Mouse (Mus musculus): ENCODE measurements at regions not wholly inside any gene's neighbourhood (a gene's known extent, or its start where the extent isn't known, plus 50 kb on each side); places are given as distances from the start of the nearest gene placed in this dataset.

DNA sequence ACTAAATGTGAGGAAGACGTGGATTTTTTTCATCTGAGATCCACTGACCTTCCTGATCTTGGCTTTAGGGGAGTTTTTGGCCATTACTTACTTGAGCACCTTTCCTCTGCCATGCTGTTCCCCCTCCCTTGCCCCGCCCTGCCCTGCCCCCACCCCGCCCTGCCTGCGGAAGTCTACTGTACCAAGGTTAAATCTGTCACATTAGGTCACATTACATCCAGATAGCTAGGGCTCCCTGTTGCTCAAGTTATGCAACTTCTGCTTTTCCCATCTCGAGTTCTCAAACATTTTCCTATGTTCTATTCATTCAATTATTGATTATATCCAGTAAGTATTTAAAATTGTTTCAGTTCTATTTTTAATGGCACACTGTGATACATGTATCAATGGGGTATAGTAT lies 144.7 kb upstream of the Cnot2 start:
- no peak for DNase-seq (ENCODE audit: low read depth, low spot score)

DNA sequence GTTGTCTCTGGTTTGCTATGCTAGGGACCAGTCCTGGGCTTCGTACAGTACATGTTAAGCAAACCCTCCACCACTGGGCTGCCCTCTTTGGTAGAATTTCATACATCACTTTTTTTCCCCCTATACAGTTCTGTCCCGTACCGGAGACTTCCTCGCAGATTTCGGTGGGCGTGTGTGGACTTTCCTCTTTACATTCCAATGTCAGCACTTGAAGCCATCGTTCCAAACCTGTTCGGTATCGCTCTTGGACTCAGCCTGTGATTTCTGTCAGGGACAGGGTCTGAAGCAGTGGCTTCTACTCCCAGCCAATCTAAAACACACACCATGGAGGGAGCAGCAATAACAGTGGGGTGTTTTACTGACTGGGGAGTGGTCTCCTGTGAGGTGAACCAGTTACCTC lies 140.7 kb upstream of the Cnot2 start:
- DNase-seq (ENCODE audit: low read depth, low spot score), result no peak

DNA sequence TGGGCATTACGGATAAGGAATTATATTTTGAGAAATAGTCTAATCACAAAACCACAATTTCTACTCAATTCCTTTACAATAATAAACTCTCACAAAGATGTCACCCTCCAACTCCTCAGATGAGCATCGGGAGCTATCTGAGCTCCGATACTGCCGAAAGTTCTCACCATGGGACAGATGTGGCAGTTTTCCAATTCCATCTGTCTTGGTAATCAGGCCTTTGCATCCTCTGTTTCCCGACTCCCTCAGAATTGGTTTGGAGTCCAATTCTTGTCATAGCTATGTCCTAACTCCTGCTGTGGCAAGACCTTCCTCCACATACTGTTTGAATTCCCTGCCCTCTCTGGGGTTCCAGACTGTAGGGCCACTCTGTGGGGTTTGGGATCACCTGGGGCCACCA lies 138.3 kb upstream of the Cnot2 start:
- no peak for DNase-seq (ENCODE audit: low read depth, low spot score)

DNA sequence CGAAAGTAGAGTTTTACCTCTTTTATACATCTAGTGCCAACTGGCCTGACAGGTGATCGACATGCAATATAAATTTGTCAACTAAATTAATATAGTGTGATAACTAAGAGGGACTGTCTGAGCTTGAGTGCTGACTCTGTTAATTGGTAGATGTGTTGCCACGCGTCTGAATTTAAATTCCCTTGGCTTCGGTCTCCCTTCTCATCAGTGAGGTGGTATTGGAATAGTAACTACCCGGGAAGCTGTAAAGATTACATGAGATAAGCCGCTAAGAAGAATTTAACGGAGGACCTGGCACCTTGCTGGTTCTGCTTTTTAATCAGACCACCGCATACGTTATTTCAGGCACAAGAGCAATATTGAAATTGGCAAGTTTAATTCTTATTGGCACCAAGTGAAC lies 136.7 kb upstream of the Cnot2 start:
- no peak for DNase-seq (ENCODE audit: low read depth, low spot score)

DNA sequence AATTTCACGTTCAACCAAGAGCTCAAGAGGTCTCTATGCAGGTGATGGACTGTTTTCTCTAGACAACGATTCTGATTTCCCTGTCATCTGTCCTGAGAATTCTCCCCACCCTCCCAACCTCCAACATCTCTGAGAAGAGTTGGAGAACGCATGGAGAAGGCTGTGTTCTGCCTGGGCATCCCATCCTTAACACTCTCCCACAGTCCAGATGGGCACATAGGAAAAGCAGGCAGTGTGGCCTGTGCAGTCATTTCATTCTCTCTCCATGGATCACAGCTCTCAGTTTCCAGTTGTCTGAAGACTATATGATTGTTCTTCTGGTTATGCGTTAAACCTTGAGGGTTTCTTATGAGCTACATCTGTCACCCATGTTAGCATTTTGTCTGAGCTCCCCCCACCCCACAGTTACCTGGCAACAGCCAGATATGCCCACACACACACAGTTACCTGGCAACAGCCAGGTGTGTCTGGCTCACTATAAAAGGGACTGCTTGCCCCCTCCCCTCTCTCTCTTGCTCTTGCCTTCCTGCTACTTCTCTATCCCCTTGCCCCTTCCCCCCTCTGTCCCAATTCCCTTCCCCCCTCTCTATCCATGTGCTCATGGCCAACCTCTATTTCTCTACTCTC lies 135.8 kb upstream of the Cnot2 start:
- DNase-seq (ENCODE audit: low read depth, low spot score), result no peak

DNA sequence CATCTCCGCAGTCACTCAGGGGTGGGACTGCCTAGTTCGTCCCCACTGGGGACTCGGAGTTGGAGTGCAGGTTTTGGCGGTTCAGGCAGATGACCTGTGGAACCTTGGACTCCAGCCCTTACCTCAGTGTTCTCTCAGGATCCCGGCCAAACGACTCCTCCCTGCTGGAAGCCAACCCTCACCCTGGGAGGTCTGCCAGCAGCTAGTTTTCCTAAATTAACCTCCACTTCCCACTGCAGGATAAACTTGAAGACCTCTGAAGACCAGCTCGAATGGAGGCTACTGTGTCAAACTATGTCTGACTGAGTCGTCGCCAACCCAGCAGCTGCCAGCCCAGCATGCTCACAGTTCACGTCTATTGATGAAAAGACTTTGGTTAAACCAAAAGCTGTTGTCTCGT lies 132.1 kb upstream of the Cnot2 start:
- DNase-seq (ENCODE audit: low read depth, low spot score), result no peak

DNA sequence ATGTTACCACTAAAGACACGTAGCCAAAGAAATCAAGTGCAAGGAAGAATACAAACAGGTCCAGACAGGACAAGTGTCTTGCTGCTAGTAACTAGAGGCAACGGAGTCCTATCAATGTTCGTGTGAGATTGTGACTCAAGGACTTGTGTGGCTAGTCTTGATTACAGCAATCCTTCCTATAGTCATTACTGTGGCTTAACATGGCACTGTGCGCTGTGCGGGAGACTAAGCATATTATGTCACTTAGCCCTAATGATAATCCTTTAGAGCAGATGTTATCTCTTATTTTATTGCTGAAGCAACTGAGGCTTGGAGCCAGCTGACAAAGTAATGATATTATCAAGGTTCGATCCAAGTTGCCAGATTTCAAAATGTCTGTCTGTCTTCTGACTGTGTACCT lies 125.7 kb upstream of the Cnot2 start:
- no peak for DNase-seq (ENCODE audit: low read depth, low spot score)

DNA sequence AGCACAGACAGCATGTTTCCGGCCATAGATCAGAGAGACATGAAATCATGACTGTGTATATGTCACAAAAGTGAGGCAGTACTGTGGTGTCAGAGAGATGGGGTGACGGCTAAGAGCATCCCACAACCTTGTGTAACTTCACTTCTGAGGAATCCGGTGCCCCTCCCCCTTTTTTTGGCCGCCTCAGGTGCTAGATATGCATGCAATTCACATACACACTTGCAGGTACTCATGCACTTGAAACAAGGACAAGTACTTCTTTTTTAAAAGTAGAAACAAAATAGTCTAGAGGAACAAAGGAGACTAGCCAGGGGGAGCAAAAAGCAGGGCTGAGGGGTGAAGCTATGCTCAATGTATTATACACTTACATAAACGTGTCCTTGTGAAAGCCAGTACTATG lies 120.0 kb upstream of the Cnot2 start:
- no peak for DNase-seq (ENCODE audit: low read depth, low spot score)

DNA sequence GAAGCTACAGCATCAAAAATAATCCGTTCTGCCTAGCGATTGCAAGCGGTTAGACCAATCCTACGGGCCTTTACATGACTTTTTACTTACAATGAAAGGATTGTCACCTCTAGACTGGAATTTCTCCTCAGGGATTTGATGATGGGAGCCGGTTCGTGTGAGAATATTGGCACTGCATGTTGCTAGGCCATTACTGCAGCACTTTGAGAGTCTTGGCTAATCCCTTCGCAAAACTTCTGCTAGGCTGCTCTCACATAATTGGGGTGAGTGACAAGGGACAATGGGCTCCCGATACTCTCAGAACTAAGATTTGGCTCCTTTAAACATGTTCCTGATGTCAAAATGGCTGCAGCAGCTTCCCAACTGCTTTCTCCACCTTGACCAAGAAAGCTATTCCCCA lies 118.4 kb upstream of the Cnot2 start:
- no peak for DNase-seq (ENCODE audit: low read depth, low spot score)

DNA sequence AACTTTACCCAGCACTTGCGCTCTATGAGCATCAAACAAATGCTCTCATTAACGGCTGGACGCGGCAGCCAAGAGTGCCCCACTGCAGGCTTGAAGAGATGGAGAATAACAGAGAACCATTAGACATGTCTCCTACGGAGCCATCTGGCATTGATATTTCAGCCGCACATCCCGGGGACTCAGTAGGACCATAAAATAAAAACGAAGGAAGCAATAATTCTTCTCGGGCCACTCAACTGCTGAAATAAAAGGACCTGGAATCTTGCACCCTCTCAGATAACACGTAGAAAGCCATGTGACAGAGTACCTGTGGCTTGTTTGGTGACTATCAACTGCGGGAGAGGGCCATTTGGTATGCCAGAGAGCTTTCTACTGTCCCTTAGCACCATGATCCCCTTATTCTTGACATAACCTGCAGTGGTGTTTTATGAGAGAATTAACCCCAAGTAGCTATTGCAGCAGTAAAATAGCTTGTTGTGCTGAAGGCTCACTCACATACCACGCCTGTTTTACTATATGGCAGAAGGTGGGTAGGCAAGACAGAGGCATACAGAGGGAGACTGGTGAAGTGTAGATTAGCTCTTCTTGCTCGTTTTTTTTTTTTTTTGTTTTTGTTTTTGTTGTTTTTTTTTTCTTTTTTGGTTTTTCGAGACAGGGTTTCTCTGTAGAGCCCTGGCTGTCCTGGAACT lies 116.5 kb upstream of the Cnot2 start:
- peak; percentile 72 for DNase-seq (ENCODE audit: low read depth, low spot score)

DNA sequence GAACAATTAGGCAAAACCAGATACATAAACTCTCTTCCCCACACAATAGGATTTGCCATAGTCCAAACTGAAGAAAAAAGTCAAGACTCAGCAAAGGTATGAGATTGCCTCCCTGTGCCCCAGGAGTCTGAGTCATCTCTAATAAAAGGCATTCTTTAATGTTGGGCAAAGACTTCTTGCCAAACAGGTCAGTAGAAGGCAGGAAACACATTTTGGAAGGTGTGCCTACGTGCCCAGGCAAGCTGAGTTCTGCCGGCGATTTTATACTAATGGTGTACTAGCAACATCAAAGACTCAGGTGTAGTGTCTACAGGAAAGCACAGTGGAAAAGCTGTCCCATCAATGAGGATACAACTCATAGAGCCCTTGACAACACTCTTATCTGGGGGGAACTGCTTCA lies 112.5 kb upstream of the Cnot2 start:
- no peak for DNase-seq (ENCODE audit: low read depth, low spot score)

DNA sequence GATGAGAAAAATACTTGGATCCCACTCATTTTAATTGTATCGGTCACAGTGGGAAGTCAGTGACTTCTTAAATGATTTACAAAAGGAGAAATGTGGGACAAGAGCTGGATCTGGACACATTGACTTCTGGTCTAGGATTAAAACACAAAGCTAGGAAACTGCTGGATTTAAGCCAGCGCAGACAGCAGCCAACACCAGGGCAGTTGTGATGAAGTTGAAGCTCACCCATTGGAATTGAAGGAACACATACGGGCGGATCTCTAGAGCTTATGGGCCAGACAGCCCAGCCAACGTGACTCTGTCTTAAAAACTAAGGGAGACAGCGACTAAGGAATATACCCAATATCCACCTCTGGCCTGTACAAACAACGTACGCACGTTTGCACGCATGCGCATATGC lies 105.4 kb upstream of the Cnot2 start:
- DNase-seq (ENCODE audit: low read depth, low spot score), result no peak

DNA sequence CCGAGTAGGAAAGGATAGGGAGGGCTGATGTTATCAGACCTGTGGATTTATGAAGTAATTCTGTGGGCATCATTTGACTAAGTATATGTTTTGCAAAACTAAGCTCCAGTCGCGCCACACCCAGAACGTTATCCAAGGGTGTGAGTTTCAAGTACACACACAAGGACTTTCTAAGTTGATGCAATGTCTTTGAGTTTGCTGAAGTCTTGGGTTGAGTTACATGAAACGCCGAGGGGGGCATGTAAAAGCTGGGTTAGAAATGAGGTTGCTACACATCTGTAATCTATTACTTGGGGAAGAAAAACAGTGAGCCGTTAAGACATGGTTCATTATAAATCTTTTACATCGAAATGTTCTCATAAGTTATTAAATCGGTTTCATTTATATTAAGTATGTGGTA lies 102.1 kb upstream of the Cnot2 start:
- peak; percentile 26 for DNase-seq (ENCODE audit: low read depth, low spot score)

DNA sequence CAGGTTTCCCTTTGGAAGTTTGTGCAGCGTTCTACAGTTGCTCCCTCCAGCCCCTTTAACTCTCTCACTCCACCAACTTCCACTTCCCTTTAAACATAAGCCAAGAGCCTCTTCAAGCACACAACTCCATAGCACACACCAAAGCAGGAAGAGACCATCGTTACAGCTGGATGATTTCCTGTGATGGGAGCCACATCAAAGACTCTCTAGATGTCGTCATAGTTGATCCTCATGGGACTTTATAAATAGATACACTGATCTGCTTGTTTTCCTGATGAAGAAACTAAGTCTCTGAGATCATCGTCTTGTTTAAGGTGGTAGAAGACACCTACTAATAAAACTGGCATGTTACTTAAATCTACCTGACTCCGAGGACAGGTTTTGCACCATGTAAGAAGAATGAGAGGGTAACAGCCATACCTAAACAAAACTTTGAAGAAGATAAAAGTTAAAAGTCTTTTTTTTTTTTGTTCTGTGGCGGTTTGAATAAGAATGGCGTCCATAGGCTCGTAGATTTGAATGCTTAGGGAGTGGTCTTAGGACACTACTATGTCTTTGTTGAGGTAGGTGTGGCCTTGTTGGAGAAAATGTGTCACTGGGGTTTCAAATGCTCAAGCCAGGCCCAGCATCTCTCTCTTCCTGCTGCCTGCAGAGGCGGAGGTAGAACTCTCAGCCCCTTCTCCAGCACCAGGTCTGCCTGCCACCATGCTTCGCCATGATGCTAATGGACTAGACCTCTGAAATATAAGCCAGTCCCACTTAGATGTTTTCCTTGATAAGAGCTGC lies 97.8 kb upstream of the Cnot2 start:
- no peak for DNase-seq (ENCODE audit: low read depth, low spot score)

DNA sequence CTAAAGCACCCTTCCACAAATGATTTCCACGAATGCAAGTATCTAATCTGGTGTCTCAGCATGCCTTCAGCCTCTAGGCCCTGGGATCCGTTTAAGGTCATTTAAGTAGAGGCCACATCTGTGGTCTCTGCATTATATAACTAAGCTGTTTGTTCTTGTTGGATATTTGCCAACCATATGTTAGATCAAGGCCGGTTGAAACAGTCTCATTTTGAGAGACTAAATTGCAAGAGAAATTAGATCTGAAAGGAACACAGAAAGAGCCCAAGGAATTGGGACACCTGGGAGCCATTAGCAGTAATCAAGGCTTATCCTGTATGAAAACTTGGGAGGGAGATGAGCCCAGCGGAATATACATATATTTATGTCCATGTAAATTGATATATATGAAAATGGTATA lies 96.6 kb upstream of the Cnot2 start:
- no peak for DNase-seq (ENCODE audit: low read depth, low spot score)

DNA sequence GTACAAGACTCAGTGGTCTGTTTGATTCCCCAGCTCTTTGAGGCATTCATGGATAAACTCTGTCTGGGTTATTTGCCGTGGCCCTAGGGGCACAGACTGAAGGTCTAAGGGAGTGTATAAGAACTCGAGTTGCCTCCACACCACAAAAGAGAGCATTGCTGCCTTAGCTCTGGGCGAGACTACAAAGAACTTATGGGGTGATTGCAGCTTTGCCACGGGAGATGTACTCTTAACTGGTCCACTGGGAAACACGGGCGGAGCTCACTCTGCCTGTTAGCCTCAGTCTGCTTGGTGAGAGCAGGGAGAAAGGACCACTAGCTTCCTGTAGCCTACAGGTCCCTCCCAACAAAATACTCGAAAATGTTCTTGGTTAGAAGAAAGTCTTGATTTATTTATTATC lies 93.9 kb upstream of the Cnot2 start:
- no peak for DNase-seq (ENCODE audit: low read depth, low spot score)

DNA sequence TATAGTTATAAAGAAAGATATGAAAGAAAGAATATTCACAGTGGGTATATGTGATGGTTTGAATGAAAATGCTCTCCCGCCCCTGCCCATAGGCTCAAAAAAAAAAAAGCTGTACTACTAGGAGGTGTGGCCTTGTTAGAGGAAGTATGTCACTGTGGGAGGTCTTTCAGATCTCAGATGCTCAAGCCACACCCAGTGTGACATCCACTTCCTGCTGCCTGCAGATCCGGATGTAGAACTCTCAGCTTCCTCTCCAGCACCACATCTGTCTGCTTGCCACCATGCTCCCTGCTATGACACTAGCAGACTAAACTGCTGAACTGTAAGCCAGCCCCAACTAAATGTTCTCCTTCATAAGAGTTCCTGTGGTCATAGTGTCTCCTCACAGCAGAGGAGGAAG lies 93.0 kb upstream of the Cnot2 start:
- no peak for DNase-seq (ENCODE audit: low read depth, low spot score)

DNA sequence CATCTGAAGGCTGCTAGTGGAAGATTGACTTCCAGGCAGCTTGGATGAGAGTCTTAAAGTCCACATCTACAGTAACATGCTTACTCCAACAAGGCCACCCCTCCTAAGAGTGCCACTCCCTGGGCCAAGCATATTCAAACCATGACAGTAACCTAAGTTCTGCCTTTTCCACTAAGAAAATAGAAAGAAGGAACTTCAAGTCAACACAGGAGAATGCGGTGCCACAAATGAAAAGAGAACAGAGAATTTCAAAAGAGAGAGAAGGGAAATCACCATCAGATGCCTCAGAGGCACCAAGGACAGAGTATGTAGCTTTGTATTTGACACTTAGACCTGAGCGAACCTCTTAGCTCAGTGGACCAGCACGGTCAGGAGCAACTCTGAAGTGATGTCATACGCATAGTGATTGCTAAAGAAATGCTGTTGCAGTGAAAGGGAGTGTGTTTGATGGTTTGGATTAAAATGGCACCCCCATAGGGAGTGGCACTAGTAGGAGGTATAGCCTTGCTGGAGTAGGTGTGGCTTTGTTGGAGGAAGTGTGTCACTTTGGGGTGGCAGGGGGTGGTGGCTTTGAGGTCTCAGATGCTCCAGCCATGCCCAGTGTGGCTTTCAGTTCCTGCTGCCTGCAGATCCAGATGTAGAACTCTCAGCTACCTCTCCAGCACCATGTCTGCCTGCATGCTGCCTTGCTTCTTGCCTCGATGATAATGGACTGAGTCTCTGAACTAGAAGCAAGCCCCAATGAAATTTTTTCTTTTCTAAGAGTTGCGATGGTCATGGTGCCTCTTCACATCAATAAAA lies 77.1 kb upstream of the Cnot2 start:
- no peak for DNase-seq (ENCODE audit: low read depth, low spot score)

DNA sequence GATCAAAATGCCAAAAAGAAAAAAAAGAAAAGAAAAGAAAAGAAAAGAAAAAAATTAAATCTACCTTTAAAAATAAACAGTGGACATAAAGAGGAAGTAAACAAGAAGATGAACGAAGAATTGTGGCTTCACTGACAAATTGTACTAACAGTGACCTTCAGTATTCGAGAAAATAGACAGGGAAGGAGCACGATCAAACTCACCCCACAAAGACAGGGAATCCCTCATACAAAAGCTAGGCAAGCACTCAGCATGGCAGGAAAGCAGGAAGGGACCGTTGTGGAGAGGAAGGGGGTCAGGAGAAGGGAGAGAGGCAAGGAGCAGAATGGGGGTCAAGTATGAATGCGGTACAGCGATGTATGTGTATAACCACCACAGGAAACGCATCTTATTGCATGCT lies 74.6 kb upstream of the Cnot2 start:
- no peak for DNase-seq (ENCODE audit: low read depth, low spot score)

DNA sequence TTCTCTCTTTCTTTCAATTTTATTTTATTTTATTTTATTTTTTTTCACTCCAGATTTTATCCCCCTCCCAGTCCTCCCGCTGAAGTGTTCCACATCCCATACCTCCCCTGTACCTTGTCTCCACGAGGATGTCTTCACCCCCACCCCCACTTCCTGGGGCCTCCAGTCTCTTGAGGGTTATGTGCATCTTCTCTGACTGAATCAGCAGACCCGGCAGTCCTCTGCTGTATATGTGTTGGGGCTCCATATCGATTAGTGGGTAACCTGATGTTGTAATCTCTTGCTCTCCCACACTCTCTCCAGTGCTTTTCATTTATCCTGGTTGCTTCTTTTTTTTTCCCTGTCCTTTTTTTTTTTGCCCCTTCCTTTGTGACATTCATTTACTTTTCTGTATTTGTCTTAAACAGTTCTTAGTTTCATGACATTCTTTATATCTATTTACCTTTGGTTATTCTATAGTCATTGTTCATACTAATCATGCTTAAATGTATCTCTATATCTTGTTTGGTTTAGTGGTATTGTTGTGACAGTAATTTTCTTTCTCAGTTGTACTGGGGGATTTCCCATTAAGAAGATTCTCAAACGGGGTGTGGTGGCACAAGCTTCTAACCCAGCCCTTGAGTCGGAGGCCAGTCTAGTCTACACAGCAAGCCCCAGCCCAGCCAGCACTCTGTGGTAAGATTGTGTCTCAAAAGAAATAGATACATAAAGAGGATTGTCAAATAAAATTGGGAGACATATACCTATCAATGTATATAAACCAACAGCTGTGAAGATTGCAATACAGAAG lies 73.9 kb upstream of the Cnot2 start:
- DNase-seq (ENCODE audit: low read depth, low spot score), result no peak

DNA sequence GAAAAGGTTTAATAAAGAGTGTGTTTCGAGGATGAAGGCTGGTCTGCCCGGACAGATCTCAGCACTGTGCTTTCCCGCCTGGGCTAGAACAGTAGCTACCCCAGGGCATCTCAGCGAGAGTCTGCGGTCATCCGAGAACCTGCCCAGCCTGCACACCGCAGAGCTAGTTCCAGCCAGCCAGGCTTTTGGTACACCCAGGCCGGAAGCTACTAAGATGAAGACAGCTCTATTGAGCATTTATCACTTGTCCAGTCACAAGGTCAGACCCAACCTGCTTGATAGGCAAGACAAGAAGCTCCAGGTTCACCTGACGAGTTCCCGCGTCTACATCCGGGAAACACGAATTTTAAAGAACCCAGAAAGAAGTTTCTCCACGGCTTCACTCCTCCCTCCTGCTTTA lies 72.8 kb upstream of the Cnot2 start:
- DNase-seq (ENCODE audit: low read depth, low spot score), result no peak
